Mouse (Mus musculus) hindbrain, embryonic 13.5 days (tissue): Measurements from ENCODE around the gene Gm16485. TPM values are rescaled to one million over a fixed set of nuclear protein-coding genes. Genes with fewer than 3 reads are reported as not detected.

ENCODE experiments used
- ATAC-seq: fragments of 200-750 bp; cut with Nextera tagmentation; 2 replicates; pipeline ENCODE4 v1.8.0; 2017; ENCODE audit warnings: moderate TSS enrichment; ENCODE audit not compliant: low FRiP score
- H3K27ac ChIP-seq: fragments of 300-500 bp; sonication (generic); 2 replicates; pipeline ENCODE4 v1.5.1; 2015; ENCODE audit warnings: inconsistent platforms, mild to moderate bottlenecking, moderate library complexity
- H3K27me3 ChIP-seq: fragments of 300-500 bp; sonication (generic); 2 replicates; pipeline ENCODE4 v1.6.1; 2015; ENCODE audit warnings: mild to moderate bottlenecking, inconsistent platforms
- H3K36me3 ChIP-seq: fragments of 300-500 bp; sonication (generic); 2 replicates; pipeline ENCODE4 v1.6.1; 2015; ENCODE audit warnings: mild to moderate bottlenecking, inconsistent platforms
- H3K4me1 ChIP-seq: fragments of 300-500 bp; sonication (generic); replicated peaks from 2 replicates; pipeline ENCODE4 v1.6.1; 2015; ENCODE audit warnings: inconsistent platforms
- H3K4me2 ChIP-seq: fragments of 300-500 bp; sonication (generic); 2 replicates; pipeline ENCODE4 v1.6.1; 2015; ENCODE audit warnings: inconsistent platforms, mild to moderate bottlenecking, moderate library complexity
- H3K4me3 ChIP-seq: fragments of 300-500 bp; sonication (generic); 2 replicates; pipeline ENCODE4 v1.5.1; 2015; ENCODE audit warnings: mild to moderate bottlenecking, inconsistent platforms
- H3K9ac ChIP-seq: fragments of 300-500 bp; sonication (generic); 2 replicates; pipeline ENCODE4 v1.6.1; 2015; ENCODE audit warnings: mild to moderate bottlenecking, inconsistent platforms
- H3K9me3 ChIP-seq: fragments of 300-500 bp; sonication (generic); 2 replicates; pipeline ENCODE4 v1.6.1; 2016; ENCODE audit warnings: inconsistent platforms
- WGBS: fragments of 180-500 bp; shearing (Covaris S2); methylation state at CpG from one replicate; pipeline ENCODE4 v1.1.7; 2015; 5-methylcytosine and 5-hydroxymethylcytosine counted together
- polyA plus RNA-seq: library from polyadenylated mRNA; unstranded; fragments of >200 nt; fragmentation: Nextera tagmentation; extraction: Ambion mirVana; gene quantifications from 2 replicates; pipeline ENCODE4 v1.2.1, GENCODE M21; 2015

Gene Gm16485
- polyA plus RNA-seq = 0.25 and 0.30 TPM in 2 replicates

- Histone ChIP-seq H3K9ac (no peak within 1 kb of the TSS), H3K36me3 (no peaks in the 10 kb centered on the region), H3K4me3 (no peak within 1 kb of the TSS), H3K9me3 (no peaks in the 10 kb centered on the region), H3K4me1 (no peaks in the 10 kb centered on the region), H3K4me2 (no peak within 1 kb of the TSS), H3K27ac (no peak within 1 kb of the TSS), H3K27me3 (no peaks in the 10 kb centered on the region)
- ATAC-seq = no peak
- 79% methylated on average over 2 of the region's 2 CpGs for WGBS
Measured at GRCm38 (mm10) chr9:8971491-8971890, at the start of gene Gm16485. TSS of gene Gm16485 (plus strand) at chr9:8971791.

GRCm38 (mm10) chr9:8927561-8927960 lies 44.0 kb upstream of the Gm16485 start:
- Histone ChIP-seq H3K9ac (no peak overlapping the region), H3K4me2 (no peak overlapping the region), H3K4me1 (no peaks in the 10 kb centered on the region), H3K27me3 (no peaks in the 10 kb centered on the region), H3K9me3 (no peaks in the 10 kb centered on the region; the same call in 1 of the 2 replicates), H3K36me3 (no peaks in the 10 kb centered on the region), H3K27ac (no peak overlapping the region), H3K4me3 (no peak overlapping the region)
- ATAC-seq = no peak
- 94% methylated on average over 2 of the region's 2 CpGs for WGBS

- H3K9ac ChIP-seq = no peak overlapping the region
- no peak overlapping the region for H3K27ac ChIP-seq
- WGBS = 44% methylated on average over 1 of the region's 1 CpGs
- H3K36me3 ChIP-seq = no peaks in the 10 kb centered on the region
- no peaks in the 10 kb centered on the region for H3K27me3 ChIP-seq
- no peaks in the 10 kb centered on the region for H3K4me1 ChIP-seq
- no peak for ATAC-seq
- H3K4me2 ChIP-seq = no peak overlapping the region
- H3K4me3 ChIP-seq = no peak overlapping the region
- 0 out of 2 replicates have a peak, but pooled peaks cover 3% of the 10 kb centered on the region for H3K9me3 ChIP-seq
Measured at GRCm38 (mm10) chr9:8937753-8938152, 33.8 kb upstream of the Gm16485 start.

GRCm38 (mm10) chr9:8953306-8953705 lies 18.3 kb upstream of the Gm16485 start:
- no peak overlapping the region for H3K27ac ChIP-seq
- H3K4me1 ChIP-seq = no peaks in the 10 kb centered on the region
- H3K4me2 ChIP-seq = no peak overlapping the region
- H3K36me3 ChIP-seq = no peaks in the 10 kb centered on the region
- H3K27me3 ChIP-seq = no peaks in the 10 kb centered on the region
- ATAC-seq = no peak
- no peak overlapping the region for H3K4me3 ChIP-seq
- no peak overlapping the region for H3K9ac ChIP-seq
- H3K9me3 ChIP-seq = no peaks in the 10 kb centered on the region

- Histone ChIP-seq H3K4me2 (no peak overlapping the region), H3K9me3 (no peaks in the 10 kb centered on the region), H3K27me3 (no peaks in the 10 kb centered on the region), H3K9ac (no peak overlapping the region), H3K36me3 (peaks cover 7% of the 10 kb centered on the region; the same call in 1 of the 2 replicates), H3K4me1 (no peaks in the 10 kb centered on the region), H3K4me3 (no peak overlapping the region), H3K27ac (no peak overlapping the region)
- ATAC-seq = no peak
- WGBS = 66% methylated on average over 8 of the region's 8 CpGs
Measured at GRCm38 (mm10) chr9:8964512-8965133, 7.0 kb upstream of the Gm16485 start.

- Histone ChIP-seq H3K4me3 (no peak overlapping the region), H3K27me3 (no peaks in the 10 kb centered on the region), H3K27ac (no peak overlapping the region), H3K36me3 (no peaks in the 10 kb centered on the region), H3K4me2 (no peak overlapping the region), H3K9ac (no peak overlapping the region), H3K4me1 (no peaks in the 10 kb centered on the region), H3K9me3 (no peaks in the 10 kb centered on the region)
- ATAC-seq = no peak
- 76% methylated on average over 7 of the region's 7 CpGs for WGBS
Measured at GRCm38 (mm10) chr9:8970240-8970639, 1.4 kb upstream of the Gm16485 start.

- Histone ChIP-seq H3K9me3 (no peaks in the 10 kb centered on the region), H3K27ac (no peak overlapping the region), H3K4me2 (no peak overlapping the region), H3K27me3 (no peaks in the 10 kb centered on the region), H3K4me3 (no peak overlapping the region), H3K4me1 (no peaks in the 10 kb centered on the region), H3K9ac (no peak overlapping the region), H3K36me3 (no peaks in the 10 kb centered on the region)
- WGBS = 47% methylated on average over 2 of the region's 2 CpGs
- ATAC-seq = 0 out of 2 replicates have a peak, but pooled peaks have one; percentile 32
Measured at GRCm38 (mm10) chr9:8977775-8978174, 6.2 kb downstream of the Gm16485 start.

- no peak overlapping the region for H3K9ac ChIP-seq
- no peaks in the 10 kb centered on the region for H3K9me3 ChIP-seq
- H3K4me1 ChIP-seq = no peaks in the 10 kb centered on the region
- no peak for ATAC-seq
- WGBS = 82% methylated on average over 3 of the region's 3 CpGs
- H3K27me3 ChIP-seq = no peaks in the 10 kb centered on the region
- no peaks in the 10 kb centered on the region for H3K36me3 ChIP-seq
- no peak overlapping the region for H3K4me3 ChIP-seq
- no peak overlapping the region for H3K4me2 ChIP-seq
- H3K27ac ChIP-seq = no peak overlapping the region
Measured at GRCm38 (mm10) chr9:8982315-8982714, 10.7 kb downstream of the Gm16485 start.

GRCm38 (mm10) chr9:8996494-8996893 lies 24.9 kb downstream of the Gm16485 start:
- no peak overlapping the region for H3K4me2 ChIP-seq
- H3K4me3 ChIP-seq = no peak overlapping the region
- 90% methylated on average over 2 of the region's 2 CpGs for WGBS
- no peak overlapping the region for H3K27ac ChIP-seq
- no peak overlapping the region for H3K9ac ChIP-seq
- H3K27me3 ChIP-seq = no peaks in the 10 kb centered on the region
- H3K4me1 ChIP-seq = no peaks in the 10 kb centered on the region
- H3K9me3 ChIP-seq = no peaks in the 10 kb centered on the region
- ATAC-seq = no peak
- no peaks in the 10 kb centered on the region for H3K36me3 ChIP-seq

GRCm38 (mm10) chr9:9001170-9001569 lies 29.6 kb downstream of the Gm16485 start:
- H3K36me3 ChIP-seq = peaks cover 14% of the 10 kb centered on the region
- H3K9me3 ChIP-seq = no peaks in the 10 kb centered on the region
- no peak overlapping the region for H3K27ac ChIP-seq
- H3K9ac ChIP-seq = no peak overlapping the region
- H3K4me3 ChIP-seq = no peak overlapping the region
- H3K4me1 ChIP-seq = no peaks in the 10 kb centered on the region
- H3K27me3 ChIP-seq = no peaks in the 10 kb centered on the region
- no peak for ATAC-seq
- no peak overlapping the region for H3K4me2 ChIP-seq

GRCm38 (mm10) chr9:9015108-9015507 lies 43.5 kb downstream of the Gm16485 start:
- H3K9me3 ChIP-seq = 0 out of 2 replicates have a peak, but pooled peaks cover 3% of the 10 kb centered on the region
- 90% methylated on average over 2 of the region's 2 CpGs for WGBS
- no peak overlapping the region for H3K4me2 ChIP-seq
- H3K36me3 ChIP-seq = peaks cover 5% of the 10 kb centered on the region; the same call in 1 of the 2 replicates
- H3K4me3 ChIP-seq = no peak overlapping the region
- H3K27ac ChIP-seq = no peak overlapping the region
- H3K9ac ChIP-seq = no peak overlapping the region
- H3K27me3 ChIP-seq = no peaks in the 10 kb centered on the region
- no peak for ATAC-seq
- no peaks in the 10 kb centered on the region for H3K4me1 ChIP-seq
